Mouse (Mus musculus) stomach, postnatal 0 days (tissue): ENCODE results near the gene Skp1a. TPM values are rescaled to one million over a fixed set of nuclear protein-coding genes. Genes with fewer than 3 reads are reported as not detected.
A peak's percentile ranks its signal among the peaks of the same experiment; 100 is the strongest.

Experiments used
- ATAC-seq: fragments of 200-750 bp; cut with Nextera tagmentation; 2 replicates; pipeline ENCODE4 v1.8.0; 2017; ENCODE audit not compliant: low FRiP score, low TSS enrichment
- DNase-seq: peaks from one replicate; pipeline ENCODE4 v3.0.0-alpha.2; 2016; ENCODE audit warnings: low spot score
- H3K27ac ChIP-seq: fragments of 300-500 bp; sonication (generic); replicated peaks from 2 replicates; pipeline ENCODE4 v1.5.1; 2014; ENCODE audit warnings: mild to moderate bottlenecking, control low read depth
- H3K27me3 ChIP-seq: fragments of 300-500 bp; sonication (generic); 2 replicates; pipeline ENCODE4 v1.6.1; 2014; ENCODE audit warnings: low read length; ENCODE audit not compliant: control insufficient read depth, insufficient read depth
- H3K36me3 ChIP-seq: fragments of 300-500 bp; sonication (generic); 2 replicates; pipeline ENCODE4 v1.6.1; 2014; ENCODE audit warnings: low read length, mixed read lengths; ENCODE audit not compliant: control insufficient read depth, insufficient read depth
- H3K4me1 ChIP-seq: fragments of 300-500 bp; sonication (generic); replicated peaks from 2 replicates; pipeline ENCODE4 v1.6.1; 2014; ENCODE audit warnings: antibody characterized with exemption; ENCODE audit not compliant: control insufficient read depth, insufficient read depth
- H3K4me2 ChIP-seq: fragments of 300-500 bp; sonication (generic); replicated peaks from 2 replicates; pipeline ENCODE4 v1.6.1; 2014; ENCODE audit warnings: low read depth, mild to moderate bottlenecking, control low read depth, moderate library complexity
- H3K4me3 ChIP-seq: fragments of 300-500 bp; sonication (generic); 2 replicates; pipeline ENCODE4 v1.5.1; 2014; ENCODE audit warnings: low read depth, low read length, control low read depth
- H3K9ac ChIP-seq: fragments of 300-500 bp; sonication (generic); 2 replicates; pipeline ENCODE4 v1.6.1; 2014; ENCODE audit warnings: mild to moderate bottlenecking, low read length, control low read depth, mixed read lengths
- H3K9me3 ChIP-seq: fragments of 300-500 bp; sonication (generic); 2 replicates; pipeline ENCODE4 v1.6.1; 2016; ENCODE audit warnings: low read length; ENCODE audit not compliant: control insufficient read depth
- CTCF ChIP-seq: IDR thresholded peaks from 2 replicates; pipeline ENCODE4 v1.5.1; 2016; ENCODE audit warnings: antibody characterized with exemption, low read depth, mild to moderate bottlenecking, moderate library complexity
- EP300 ChIP-seq: optimal IDR thresholded peaks from 2 replicates; pipeline ENCODE3; 2016; ENCODE audit warnings: antibody characterized with exemption
- WGBS: fragments of 180-500 bp; shearing (Covaris S2); extraction: QIAGEN DNeasy Blood & Tissue Kit; methylation state at CpG from one replicate; pipeline ENCODE4 v1.1.7; 2014; 5-methylcytosine and 5-hydroxymethylcytosine counted together
- polyA plus RNA-seq: library from polyadenylated mRNA; unstranded; fragments of >200 nt; fragmentation: Nextera tagmentation; extraction: Ambion mirVana; gene quantifications from 2 replicates; pipeline ENCODE4 v1.2.1, GENCODE M21; 2015

Gene Skp1a
- polyA plus RNA-seq, 1 experiment from 2014 or later, result 542 TPM

DNA sequence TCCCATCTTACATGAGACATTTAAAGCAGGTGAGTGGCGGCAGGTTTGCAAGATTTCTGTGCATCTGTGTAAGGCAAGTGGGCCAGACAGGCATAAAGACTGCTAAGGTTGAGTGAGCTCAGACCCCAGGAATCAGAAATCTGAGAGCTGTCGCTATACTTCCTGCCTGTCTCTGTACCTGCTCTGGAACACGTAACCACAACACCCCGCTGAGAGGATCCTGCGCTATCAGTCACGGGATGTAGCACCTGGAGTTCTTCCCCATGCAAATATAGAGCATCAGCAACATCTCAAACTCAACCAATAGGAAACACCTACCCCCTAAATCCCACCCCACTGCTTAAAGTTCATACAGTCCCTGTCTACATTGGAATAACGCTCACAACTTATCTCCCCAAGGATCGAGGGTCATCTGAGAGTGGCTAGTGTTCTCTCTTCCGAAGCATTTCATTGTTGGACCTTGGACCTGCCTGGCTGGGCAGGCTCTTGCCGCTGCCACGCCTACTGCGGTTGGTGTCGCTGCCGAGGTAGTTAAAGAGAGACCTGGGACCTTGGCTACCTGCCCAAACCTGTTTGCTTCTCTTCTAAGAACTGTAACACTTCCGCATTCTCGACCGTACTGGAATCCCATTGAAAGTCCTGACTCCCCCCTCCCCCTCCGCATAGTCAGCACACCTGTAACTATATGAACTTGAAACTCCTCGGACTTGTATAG lies 7.7 kb upstream of the Skp1a start:
- peak overlapping the region; percentile 4; the same call in 1 of the 2 replicates for H3K4me3 ChIP-seq
- WGBS, result 8% methylated on average over 19 of the region's 19 CpGs
- peak overlapping the region; percentile 49; the same call in 1 of the 2 replicates for H3K27ac ChIP-seq
- H3K4me2 ChIP-seq, result peak overlapping the region; percentile 26; the same call in 1 of the 2 replicates
- H3K27me3 ChIP-seq, result no peaks in the 10 kb centered on the region
- no peaks in the 10 kb centered on the region for H3K4me1 ChIP-seq
- ATAC-seq, result peak; percentile 92
- H3K9me3 ChIP-seq, result no peaks in the 10 kb centered on the region
- peak; percentile 95 for DNase-seq
- no peak for TF ChIP-seq EP300
- TF ChIP-seq CTCF, result peak; percentile 29; the same call in 1 of the 2 replicates
- H3K9ac ChIP-seq, result no peak overlapping the region
- H3K36me3 ChIP-seq, result no peaks in the 10 kb centered on the region

DNA sequence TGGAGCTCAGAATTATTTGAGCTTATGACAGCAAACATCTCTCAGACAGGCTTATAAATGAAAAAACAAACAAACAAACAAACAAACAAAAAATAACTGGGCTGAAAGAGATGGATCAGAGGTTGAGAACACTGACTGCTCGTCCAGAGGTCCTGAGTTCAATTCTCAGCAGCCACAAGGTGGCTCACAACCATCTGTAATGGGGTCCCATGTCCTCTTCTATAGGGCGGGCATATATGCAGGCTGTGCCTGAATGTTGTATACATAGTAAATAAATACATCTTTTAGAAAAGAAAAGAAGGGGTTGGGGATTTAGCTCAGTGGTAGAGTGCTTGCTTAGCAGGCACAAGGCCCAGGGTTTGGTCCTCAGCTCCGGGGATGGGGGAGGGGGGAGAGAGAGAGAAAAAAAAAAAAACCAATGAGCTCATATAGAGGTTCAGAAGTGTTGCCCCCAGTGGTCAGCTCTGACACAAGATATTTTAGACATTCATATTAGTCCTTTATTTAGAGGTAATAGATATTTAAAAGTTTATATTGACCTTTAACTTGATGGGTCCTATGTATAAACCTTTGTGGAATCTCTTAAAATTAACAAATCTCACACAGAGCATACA lies 5.7 kb upstream of the Skp1a start:
- Histone ChIP-seq H3K4me1 (peaks cover 2% of the 10 kb centered on the region; the same call in 1 of the 2 replicates), H3K9me3 (no peaks in the 10 kb centered on the region), H3K4me2 (no peak overlapping the region), H3K36me3 (no peaks in the 10 kb centered on the region), H3K4me3 (no peak overlapping the region), H3K9ac (no peak overlapping the region), H3K27ac (no peak overlapping the region), H3K27me3 (no peaks in the 10 kb centered on the region)
- no peak for TF ChIP-seq CTCF
- no peak for TF ChIP-seq EP300
- WGBS, result 39% methylated on average over 3 of the region's 3 CpGs
- DNase-seq (no peak), ATAC-seq (no peak)

DNA sequence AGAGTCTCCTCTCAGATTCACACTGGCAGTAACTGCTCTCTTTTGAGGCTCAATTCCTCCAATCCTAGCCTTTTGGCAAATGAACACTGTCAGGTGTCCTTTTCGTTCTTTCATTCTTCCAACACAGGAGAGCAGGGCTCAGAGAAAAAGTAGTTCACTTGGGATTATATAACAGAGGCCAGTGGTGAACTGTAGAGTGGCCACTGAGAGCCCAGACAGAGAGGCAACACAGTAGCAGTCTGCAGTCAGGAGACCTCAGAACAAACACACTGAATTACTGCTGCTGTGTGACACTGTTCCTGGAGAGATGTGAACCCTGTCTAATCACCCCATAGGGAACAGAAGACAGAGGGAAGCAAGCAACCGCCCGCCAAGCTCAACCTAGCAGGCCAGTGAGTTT lies 4.7 kb upstream of the Skp1a start:
- Histone ChIP-seq H3K9ac (no peak overlapping the region), H3K27me3 (no peaks in the 10 kb centered on the region), H3K36me3 (no peaks in the 10 kb centered on the region), H3K4me1 (peaks cover 2% of the 10 kb centered on the region; the same call in 1 of the 2 replicates), H3K4me3 (no peak overlapping the region), H3K27ac (no peak overlapping the region), H3K9me3 (no peaks in the 10 kb centered on the region), H3K4me2 (no peak overlapping the region)
- DNase-seq (no peak), ATAC-seq (no peak)
- no peak for TF ChIP-seq CTCF
- TF ChIP-seq EP300, result no peak
- 72% methylated on average over 3 of the region's 3 CpGs for WGBS

DNA sequence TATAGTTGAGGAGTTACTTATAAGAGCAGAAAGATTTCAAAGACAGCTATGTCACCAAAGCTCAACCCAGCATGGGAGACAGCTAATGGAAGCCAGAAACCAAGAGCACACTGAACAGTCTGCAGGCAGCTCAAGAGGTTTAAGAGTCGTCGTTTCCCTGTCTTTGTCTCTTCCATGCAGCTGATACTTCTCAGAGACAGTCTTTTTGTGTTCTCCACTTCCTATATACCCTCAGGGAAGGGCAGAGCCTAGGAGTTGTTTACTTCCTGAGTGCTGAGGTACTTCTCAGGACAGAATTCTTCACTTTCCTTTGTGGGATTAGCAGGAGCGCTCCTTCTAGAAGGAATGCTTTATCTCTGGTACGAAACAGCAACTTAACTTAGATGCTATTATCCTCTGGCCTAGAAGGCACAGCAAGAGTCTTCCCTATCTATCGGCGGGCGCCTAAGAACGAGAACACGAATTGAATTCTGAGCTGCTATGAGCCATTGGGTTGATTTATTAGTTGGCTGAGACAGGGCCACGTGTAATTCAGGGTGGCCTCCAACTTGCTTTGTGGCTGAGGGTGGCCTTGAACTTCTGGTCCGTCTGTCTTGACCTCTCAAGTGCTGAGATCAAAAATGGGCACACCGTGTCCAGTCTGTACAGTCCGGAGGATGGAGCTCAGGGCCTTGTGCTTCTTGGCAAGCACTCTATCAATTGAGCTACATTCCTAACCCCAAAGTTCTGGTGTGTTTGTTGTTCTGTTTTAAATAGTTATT lies 4.1 kb upstream of the Skp1a start:
- DNase-seq, result no peak
- Histone ChIP-seq H3K36me3 (no peaks in the 10 kb centered on the region), H3K9me3 (no peaks in the 10 kb centered on the region), H3K27me3 (no peaks in the 10 kb centered on the region), H3K4me1 (peaks cover 2% of the 10 kb centered on the region; the same call in 1 of the 2 replicates), H3K27ac (no peak overlapping the region), H3K4me2 (no peak overlapping the region), H3K9ac (no peak overlapping the region), H3K4me3 (no peak overlapping the region)
- TF ChIP-seq EP300, result no peak
- no peak for TF ChIP-seq CTCF
- 70% methylated on average over 13 of the region's 13 CpGs for whole genome bisulfite sequencing
- ATAC-seq, result no peak

DNA sequence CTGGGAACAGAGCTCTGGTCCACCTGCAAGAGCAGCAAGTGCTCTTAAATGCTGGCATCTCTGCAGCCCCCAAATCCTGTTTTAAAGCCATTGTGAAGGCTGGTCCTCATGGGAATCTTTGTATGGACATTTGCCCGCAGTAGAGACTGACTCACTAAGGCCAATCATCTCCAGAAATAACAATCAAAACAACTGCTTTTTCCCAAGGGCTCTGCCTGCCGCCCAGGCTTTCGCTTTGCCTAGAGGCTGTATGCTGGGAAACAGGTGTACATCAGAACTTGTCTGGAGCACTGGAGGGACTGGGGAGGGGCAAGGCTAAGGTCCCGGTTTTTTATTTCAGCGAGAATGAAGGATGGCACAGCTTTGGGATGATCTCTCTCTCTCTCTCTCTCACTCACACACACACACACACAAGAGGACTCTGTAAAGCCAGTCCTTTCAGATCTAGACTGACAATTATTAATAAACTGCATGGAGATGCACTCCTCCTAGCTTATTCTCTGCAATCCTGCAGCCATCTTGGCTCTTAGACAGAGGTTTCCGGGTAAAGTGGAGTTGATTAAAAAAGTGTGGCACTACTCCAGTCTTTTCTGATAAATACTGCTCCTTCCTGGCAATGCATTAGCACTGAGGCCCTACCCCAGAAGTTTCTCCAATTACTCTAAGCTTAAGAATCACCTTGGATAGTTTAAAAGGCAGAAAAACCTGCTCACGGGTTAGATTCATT lies 2.9 kb upstream of the Skp1a start:
- WGBS, result 76% methylated on average over 7 of the region's 7 CpGs
- no peak for DNase-seq
- H3K4me3 ChIP-seq, result no peak overlapping the region

More for the DNA sequence above, 2.9 kb upstream of the Skp1a start:
- no peaks in the 10 kb centered on the region for H3K27me3 ChIP-seq
- no peaks in the 10 kb centered on the region for H3K36me3 ChIP-seq
- H3K27ac ChIP-seq, result no peak overlapping the region
- no peak for ATAC-seq
- TF ChIP-seq EP300 (no peak), CTCF (no peak)
- no peaks in the 10 kb centered on the region for H3K9me3 ChIP-seq
- no peak overlapping the region for H3K9ac ChIP-seq
- H3K4me2 ChIP-seq, result no peak overlapping the region
- H3K4me1 ChIP-seq, result peaks cover 2% of the 10 kb centered on the region; the same call in 1 of the 2 replicates
